Mouse (Mus musculus) liver, adult 2 months (tissue): ENCODE results near the gene Dock1.

Experiments
- CTCF ChIP-seq: fragments of 200-500 bp; IDR thresholded peaks from 2 replicates; pipeline ENCODE4 v1.5.1; 2011; ENCODE audit warnings: low read depth, low read length, control low read depth
- POLR2A ChIP-seq: fragments of 200-500 bp; IDR thresholded peaks from 2 replicates; pipeline ENCODE4 v1.6.1; 2011; ENCODE audit warnings: low read length, control low read depth; ENCODE audit not compliant: insufficient read depth; ENCODE audit errors: extremely low read depth

- TF ChIP-seq CTCF (no peak), POLR2A (no peak)
These were observed 222.5 kb downstream of the Dock1 start for GRCm38 (mm10) chr7:134892972-134893371.
